Mouse (Mus musculus) liver, embryonic 14.5 days (tissue): ENCODE data around the gene Rnf220.

Experiments
- CTCF ChIP-seq: IDR thresholded peaks from 2 replicates; pipeline ENCODE4 v1.5.1; 2016; ENCODE audit warnings: antibody characterized with exemption, low read depth, control low read depth
- EP300 ChIP-seq: IDR thresholded peaks from 2 replicates; pipeline ENCODE4 v1.6.1; 2016; ENCODE audit warnings: antibody characterized with exemption, low read depth

DNA sequence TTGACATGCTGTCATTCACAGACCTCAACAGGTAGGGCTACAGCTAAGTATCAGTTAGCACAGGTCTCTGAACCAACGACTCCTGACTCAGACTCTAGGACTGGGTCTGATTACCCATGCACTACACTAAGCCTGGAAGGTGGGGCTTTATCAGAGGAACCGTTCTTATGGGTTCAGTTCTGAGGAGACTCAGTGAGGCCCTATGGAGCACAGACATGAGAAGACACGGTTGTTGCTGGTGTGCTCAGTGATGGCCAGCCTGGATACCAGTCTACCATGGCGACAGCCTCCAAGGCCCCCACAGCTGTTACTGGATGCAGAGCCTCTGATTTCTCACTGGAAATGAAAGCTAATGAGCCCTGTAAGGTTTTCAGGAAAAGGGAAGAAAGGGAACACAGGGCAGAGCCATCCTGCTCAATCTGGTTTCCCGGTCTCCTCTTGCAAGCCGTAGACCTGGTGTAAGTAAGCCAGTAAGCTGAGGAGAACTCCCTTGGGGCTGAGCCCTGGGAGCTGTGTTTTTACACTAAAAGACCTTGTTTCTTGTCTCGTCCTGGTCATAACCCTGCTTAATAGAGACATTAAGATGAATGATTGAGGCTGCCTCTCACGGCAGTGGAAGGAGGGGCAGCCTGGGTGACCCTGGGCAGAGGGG is 42.6 kb upstream of the Rnf220 start:
- TF ChIP-seq CTCF (no peak), EP300 (no peak)
